ENCODE assay signal across 8 mouse cellular contexts in the genomic region with DNA sequence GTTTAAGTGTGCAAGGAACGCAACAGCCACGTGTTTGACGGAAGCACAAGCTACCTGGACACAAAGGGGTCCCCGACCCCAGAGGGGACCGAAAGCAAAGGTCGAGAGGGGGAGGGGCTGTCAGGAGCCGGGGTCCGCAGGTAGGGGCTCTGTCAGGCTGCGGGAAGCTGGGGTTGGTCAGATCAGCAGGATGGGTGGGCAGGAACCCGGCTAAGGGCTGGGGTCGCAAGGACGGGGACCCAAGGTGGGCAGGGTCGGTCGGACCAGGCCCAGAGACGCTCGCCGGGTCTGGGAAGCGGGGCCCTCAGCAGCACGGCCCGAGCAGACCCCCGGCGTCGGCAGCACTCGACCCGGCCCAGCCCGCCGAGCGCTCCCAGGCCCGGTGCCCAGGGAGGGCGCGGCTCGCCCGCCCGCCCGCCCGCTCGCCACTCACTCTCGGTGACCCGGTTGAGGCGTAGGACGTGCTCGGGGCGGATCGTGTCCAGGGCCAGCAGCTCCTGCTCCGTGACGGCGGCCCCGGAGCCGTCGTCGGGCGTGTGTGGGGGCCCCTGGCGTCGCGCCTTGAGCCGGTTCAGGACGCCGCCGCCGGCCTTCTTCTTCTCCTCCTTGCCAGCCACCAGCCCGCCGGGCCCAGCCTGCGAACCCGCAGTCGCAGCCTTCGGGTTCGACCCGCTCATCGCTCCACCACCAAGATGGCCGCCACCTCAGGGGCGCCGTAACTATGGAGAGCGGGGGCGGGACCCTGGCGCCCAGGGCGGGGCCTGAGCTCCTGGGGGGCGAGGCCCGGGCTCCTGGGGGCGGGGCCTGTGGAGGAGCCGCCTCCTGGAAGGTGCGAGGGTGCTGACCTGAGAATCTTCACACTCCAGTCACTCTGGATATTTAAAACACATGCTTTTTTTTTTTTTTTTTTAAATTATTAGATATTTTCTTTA. TPM values are rescaled to one million over a fixed set of nuclear protein-coding genes. Genes with fewer than 3 reads are reported as not detected.
DNase-seq lines count a peak whose midpoint lies in the region; ATAC-seq lines count a peak whose summit lies in the region.

Gene Unc119b (minus strand): TSS at position 742 of the 932 bp plus-strand sequence.

- peaks cover 4% of the 10 kb centered on the region; the same call in 1 of the 2 replicates for H3K4me1 ChIP-seq in intestine, embryonic 15.5 days (replicated peaks)

- H3K4me2 ChIP-seq in intestine, embryonic 15.5 days (replicated peaks): peak within 1 kb of the TSS; percentile 95

- intact Hi-C loops in gastrocnemius, postnatal 36 days (cut with DNase I): no loop called here
- intact Hi-C loops in left cerebral cortex, postnatal 14 days (cut with DNase I): no loop called here

- H3K36me3 ChIP-seq in intestine, embryonic 15.5 days: no peaks in the 10 kb centered on the region

- under 1% methylated on average over 80 of the region's 81 CpGs for WGBS in intestine, embryonic 15.5 days

- H3K4me3 ChIP-seq in intestine, embryonic 15.5 days (replicated peaks): peak within 1 kb of the TSS; percentile 77

- 0 out of 2 replicates have a peak within 1 kb of the TSS, but pooled peaks have one; percentile 24 for H3K27ac ChIP-seq in intestine, embryonic 15.5 days

- no peaks in the 10 kb centered on the region for H3K27me3 ChIP-seq in intestine, embryonic 15.5 days (replicated peaks)

- ATAC-seq in intestine, embryonic 15.5 days: peak; percentile 98
- ATAC-seq in megakaryocyte-erythroid progenitor cell, adult 5-6 weeks (replicated peaks; ENCODE audit: low FRiP score, low TSS enrichment, poor library complexity, severe bottlenecking): peak; percentile 96

- no peaks in the 10 kb centered on the region for H3K9me3 ChIP-seq in intestine, embryonic 15.5 days

- peak; percentile 83 for DNase-seq in adrenal gland, adult 8-10 months
- peak; percentile 79 for DNase-seq in embryo, embryonic 11.5 days (ENCODE audit: low read depth, low spot score)
- DNase-seq in gastrocnemius, postnatal 36 days: peak; percentile 84 to 88
- peak; percentile 77 to 86 for DNase-seq in left cerebral cortex, postnatal 14 days (ENCODE audit: low spot score in 2 of 2)
- DNase-seq in right cerebral cortex, postnatal 14 days: peak; percentile 84
- peak; percentile 89 for DNase-seq in urinary bladder, postnatal 25 days (ENCODE audit: low spot score)

- H3K9ac ChIP-seq in intestine, embryonic 15.5 days: peak within 1 kb of the TSS; percentile 81

RNA-seq across cellular contexts. Expression of gene Unc119b, which starts in this region (rescaled TPM):
- 10 to 100 TPM; 38.8 to 51.9 (median 45.7) TPM for total RNA-seq in adrenal gland, adult 8-10 months (2022)
- total RNA-seq in gastrocnemius, postnatal 36 days (2021): 1 to 10 TPM; 8.5 to 9.0 TPM
- 25.7 and 26.6 TPM in 2 replicates for polyA plus RNA-seq in intestine, embryonic 15.5 days (2015; fragmentation: Nextera tagmentation; extraction: Ambion mirVana)
- total RNA-seq in left cerebral cortex, postnatal 14 days (2021): 10 to 100 TPM; 23.4 to 28.1 TPM
- total RNA-seq in megakaryocyte-erythroid progenitor cell, adult 5-6 weeks (2014; fragmentation: Nextera tagmentation): 13.8 and 15.5 TPM in 2 replicates
- total RNA-seq in megakaryocyte-erythroid progenitor cell, adult 5-6 weeks (2017): 7.1 and 12.7 TPM in 2 replicates

Comparison
In these comparisons a context has a peak if more than half of its experiments do, and no peak if none do; other contexts are left out.
1. Peak in every context shown above with its lines: DNase-seq, ATAC-seq, H3K4me3 ChIP-seq and H3K27ac ChIP-seq.